Mouse (Mus musculus): ENCODE data around the gene Ccl9.

- TF ChIP-seq GATA1 (IDR thresholded peaks at IDR 0.05; ENCODE audit: borderline replicate concordance, low read length) (no peak), POLR2AphosphoS5 (IDR thresholded peaks at IDR 0.05; ENCODE audit: insufficient replicate concordance, low read depth, low read length) (no peak)
Observed at GRCm38 (mm10) chr11:83560405-83560804, 18.0 kb downstream of the Ccl9 start.
